Mouse (Mus musculus) small intestine, adult 2 months (tissue): ENCODE measurements around the gene Cdc26. TPM values are rescaled to one million over a fixed set of nuclear protein-coding genes. Genes with fewer than 3 reads are reported as not detected.

Experiments used
- H3K27ac ChIP-seq: fragments of 200-500 bp; 2 replicates; pipeline ENCODE4 v1.5.1; 2012; ENCODE audit warnings: low read depth, low read length, control low read depth, inconsistent platforms; ENCODE audit not compliant: insufficient read depth
- H3K27me3 ChIP-seq: fragments of 200-500 bp; 2 replicates; pipeline ENCODE4 v1.6.1; 2012; ENCODE audit warnings: mild to moderate bottlenecking, moderate library complexity, low read length, inconsistent platforms; ENCODE audit not compliant: control insufficient read depth, insufficient read depth
- H3K36me3 ChIP-seq: fragments of 200-500 bp; 2 replicates; pipeline ENCODE4 v1.6.1; 2012; ENCODE audit warnings: mild to moderate bottlenecking, low read length, control low read depth, inconsistent platforms; ENCODE audit not compliant: control insufficient read depth, insufficient read depth
- H3K4me1 ChIP-seq: fragments of 200-500 bp; 2 replicates; pipeline ENCODE4 v1.6.1; 2012; ENCODE audit warnings: low read length, inconsistent platforms, mixed read lengths; ENCODE audit not compliant: control insufficient read depth, insufficient read depth, insufficient read length
- H3K4me3 ChIP-seq: fragments of 200-500 bp; 2 replicates; pipeline ENCODE4 v1.5.1; 2012; ENCODE audit warnings: low read depth, mild to moderate bottlenecking, control low read depth, inconsistent platforms, low read length, moderate library complexity
- CTCF ChIP-seq: fragments of 200-500 bp; IDR thresholded peaks from 2 replicates; pipeline ENCODE4 v1.5.1; 2012; ENCODE audit warnings: low read depth, mild to moderate bottlenecking, control low read depth, inconsistent platforms, low read length, moderate library complexity, mixed read lengths; ENCODE audit not compliant: insufficient replicate concordance, insufficient read length; ENCODE audit errors: extremely low read depth
- POLR2A ChIP-seq: fragments of 200-500 bp; IDR thresholded peaks from 2 replicates; pipeline ENCODE4 v1.6.1; 2012; ENCODE audit warnings: low read depth, mild to moderate bottlenecking, control low read depth, inconsistent platforms, low read length, moderate library complexity
- WGBS: fragments of 180-500 bp; shearing (Covaris S2); methylation state at CpG from one replicate; pipeline ENCODE4 v1.1.7; 2018; 5-methylcytosine and 5-hydroxymethylcytosine counted together
- polyA plus RNA-seq: library from polyadenylated mRNA; depleted of rRNA; stranded (reverse); fragments of >200 nt; gene quantifications from 2 replicates; pipeline ENCODE4 v1.2.3, GENCODE M21; 2012

Cdc26 gene
- polyA plus RNA-seq, 1 experiment, result 6.6 TPM

GRCm38 (mm10) chr4:62419091-62419490 lies 10.6 kb upstream of the Cdc26 start:
- H3K36me3 ChIP-seq, result peaks cover 91% of the 10 kb centered on the region
- no peak overlapping the region for H3K4me3 ChIP-seq
- no peaks in the 10 kb centered on the region for H3K27me3 ChIP-seq
- TF ChIP-seq CTCF (no peak), POLR2A (no peak)
- H3K4me1 ChIP-seq, result no peaks in the 10 kb centered on the region
- 90% methylated on average over 6 of the region's 6 CpGs for WGBS
- H3K27ac ChIP-seq, result no peak overlapping the region

- 86% methylated on average over 8 of the region's 8 CpGs for WGBS
- TF ChIP-seq CTCF, result no peak
- Histone ChIP-seq H3K4me1 (no peaks in the 10 kb centered on the region), H3K4me3 (no peak overlapping the region), H3K36me3 (peaks cover 88% of the 10 kb centered on the region), H3K27me3 (no peaks in the 10 kb centered on the region), H3K27ac (no peak overlapping the region)
Observed at GRCm38 (mm10) chr4:62418448-62418847, 10.0 kb upstream of the Cdc26 start.

GRCm38 (mm10) chr4:62411606-62412005 lies 3.2 kb upstream of the Cdc26 start:
- 90% methylated on average over 10 of the region's 10 CpGs for WGBS
- no peaks in the 10 kb centered on the region for H3K27me3 ChIP-seq
- no peaks in the 10 kb centered on the region for H3K4me1 ChIP-seq
- TF ChIP-seq CTCF (no peak), POLR2A (no peak)
- no peak overlapping the region for H3K27ac ChIP-seq
- no peak overlapping the region for H3K4me3 ChIP-seq
- H3K36me3 ChIP-seq, result peaks cover 49% of the 10 kb centered on the region

DNA sequence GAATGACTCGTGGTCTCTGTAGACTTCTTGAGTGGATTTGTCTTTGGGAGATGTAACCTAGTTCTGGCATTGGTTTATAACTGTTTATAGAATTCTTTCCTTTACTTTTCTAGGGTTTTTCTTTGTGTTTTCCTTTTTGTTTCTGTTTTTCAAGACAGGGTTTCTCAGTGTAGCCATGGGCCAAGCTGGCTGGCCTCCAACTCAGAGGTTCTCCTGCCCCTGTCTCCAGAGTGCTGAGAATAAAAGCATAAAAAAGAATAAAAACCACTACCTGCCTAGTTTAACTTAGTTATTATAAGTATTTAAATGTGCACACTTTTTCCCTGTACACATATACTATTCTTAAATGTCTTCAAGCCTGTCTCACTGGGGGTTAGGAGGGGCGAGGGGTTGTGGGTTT lies 1.9 kb upstream of the Cdc26 start:
- no peaks in the 10 kb centered on the region for H3K27me3 ChIP-seq
- H3K36me3 ChIP-seq, result peaks cover 36% of the 10 kb centered on the region
- no peaks in the 10 kb centered on the region for H3K4me1 ChIP-seq
- H3K4me3 ChIP-seq, result no peak overlapping the region
- WGBS, result 68% methylated on average over 2 of the region's 2 CpGs
- TF ChIP-seq POLR2A (no peak), CTCF (no peak)
- H3K27ac ChIP-seq, result no peak overlapping the region

DNA sequence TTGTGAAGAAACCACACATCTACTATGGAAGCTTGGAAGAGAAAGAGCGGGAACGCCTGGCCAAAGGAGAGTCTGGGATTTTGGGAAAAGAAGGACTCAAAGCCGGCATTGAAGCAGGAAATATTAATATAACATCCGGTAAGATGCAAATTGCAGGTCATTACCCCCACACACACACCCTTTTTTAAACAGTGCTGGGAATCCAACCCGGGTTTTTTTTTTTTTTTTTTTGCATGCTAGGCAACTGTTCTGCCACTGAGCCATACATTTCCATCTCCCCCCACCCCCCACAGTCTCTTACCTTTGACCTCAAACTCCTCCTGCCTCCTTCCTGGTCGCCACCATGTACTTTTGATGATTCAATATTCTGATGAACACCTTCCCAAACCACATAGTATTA lies 1.2 kb upstream of the Cdc26 start:
- H3K27ac ChIP-seq, result no peak overlapping the region
- TF ChIP-seq POLR2A (no peak), CTCF (no peak)
- 8% methylated on average over 6 of the region's 6 CpGs for WGBS

GRCm38 (mm10) chr4:62407730-62408582 lies 486 bp downstream of the Cdc26 start:
- Histone ChIP-seq H3K27me3 (no peaks in the 10 kb centered on the region), H3K4me1 (no peaks in the 10 kb centered on the region), H3K4me3 (peak overlapping the region; percentile 71), H3K36me3 (peaks cover 20% of the 10 kb centered on the region), H3K27ac (peak overlapping the region; percentile 64)
- peak; percentile 65; the same call in 1 of the 2 replicates for TF ChIP-seq CTCF
- TF ChIP-seq POLR2A, result no peak
- WGBS, result under 1% methylated on average over 35 of the region's 35 CpGs

More for the DNA sequence above, 1.2 kb upstream of the Cdc26 start:
- Histone ChIP-seq H3K4me1 (no peaks in the 10 kb centered on the region), H3K36me3 (peaks cover 30% of the 10 kb centered on the region), H3K27me3 (no peaks in the 10 kb centered on the region), H3K4me3 (peak overlapping the region; percentile 36)

- H3K4me1 ChIP-seq, result no peaks in the 10 kb centered on the region
- H3K27ac ChIP-seq, result no peak overlapping the region
- H3K36me3 ChIP-seq, result peaks cover 17% of the 10 kb centered on the region
- WGBS, result 78% methylated on average over 4 of the region's 4 CpGs
- no peak for TF ChIP-seq CTCF
- no peak for TF ChIP-seq POLR2A
- H3K27me3 ChIP-seq, result no peaks in the 10 kb centered on the region
- H3K4me3 ChIP-seq, result no peak overlapping the region
Observed at GRCm38 (mm10) chr4:62406133-62406532, 2.3 kb downstream of the Cdc26 start.
